Mouse (Mus musculus) olfactory bulb, adult 2 months (tissue): ENCODE results near the gene Bcl2l14.

Experiments used
- CTCF ChIP-seq: fragments of 200-500 bp; IDR thresholded peaks from 2 replicates; pipeline ENCODE4 v1.5.1; 2012; ENCODE audit warnings: low read depth, mild to moderate bottlenecking, low read length, moderate library complexity; ENCODE audit not compliant: insufficient read depth
- POLR2A ChIP-seq: fragments of 200-500 bp; IDR thresholded peaks from 2 replicates; pipeline ENCODE4 v1.6.1; 2012; ENCODE audit warnings: mild to moderate bottlenecking, low read depth, low read length, moderate library complexity; ENCODE audit not compliant: insufficient read depth

- TF ChIP-seq CTCF (no peak), POLR2A (no peak)
Observed at GRCm38 (mm10) chr6:134381462-134381861, 14.7 kb upstream of the Bcl2l14 start.
